Mouse (Mus musculus) MEL (cell line): ENCODE measurements around the gene Hemk1. TPM values are rescaled to one million over a fixed set of nuclear protein-coding genes. Genes with fewer than 3 reads are reported as not detected.

Experiments used
- DNase-seq: peaks from one replicate; pipeline ENCODE4 v3.0.0; 2011; ENCODE audit warnings: low read depth, low spot score
- H3K27ac ChIP-seq: 2 replicates; pipeline ENCODE4 v1.5.1; 2012; ENCODE audit warnings: low read depth, mild to moderate bottlenecking, control low read depth, low read length, moderate library complexity; ENCODE audit not compliant: control insufficient read depth
- H3K27me3 ChIP-seq, 2 experiments: fragments of 150-350 bp in 1 of 2; sonication (generic) in 1 of 2; 2 replicates each; pipeline ENCODE4 v1.6.1; 2012; ENCODE audit warnings: low read length in 2 of 2, mild to moderate bottlenecking in 2 of 2, improper control_type of control experiment in 1 of 2, moderate library complexity in 1 of 2; ENCODE audit not compliant: insufficient read depth in 2 of 2, control insufficient read depth in 1 of 2
- H3K36me3 ChIP-seq, 2 experiments: 2 replicates each; pipeline ENCODE4 v1.6.1; 2012 to 2014; ENCODE audit warnings: low read length in 2 of 2, improper control_type of control experiment in 1 of 2, inconsistent platforms in 1 of 2, mild to moderate bottlenecking in 1 of 2; ENCODE audit not compliant: insufficient read depth in 2 of 2, control insufficient read depth in 1 of 2
- H3K4me1 ChIP-seq, 2 experiments: fragments of 150-350 bp in 1 of 2; sonication (generic) in 1 of 2; 2 replicates each; pipeline ENCODE4 v1.6.1; 2012; ENCODE audit warnings: low read length in 2 of 2, improper control_type of control experiment in 1 of 2, mild to moderate bottlenecking in 1 of 2; ENCODE audit not compliant: insufficient read depth in 2 of 2, control insufficient read depth in 1 of 2
- H3K4me3 ChIP-seq, 2 experiments: fragments of 150-350 bp in 1 of 2; sonication (generic) in 1 of 2; 2 replicates each; pipeline ENCODE4 v1.5.1; 2012; ENCODE audit warnings: low read depth in 2 of 2, low read length in 2 of 2, mild to moderate bottlenecking in 2 of 2, moderate library complexity in 2 of 2, control low read depth in 1 of 2, improper control_type of control experiment in 1 of 2; ENCODE audit not compliant: control insufficient read depth in 1 of 2, insufficient read depth in 1 of 2
- H3K79me2 ChIP-seq: 2 replicates; pipeline ENCODE4 v1.6.1; 2012; ENCODE audit warnings: mild to moderate bottlenecking, low read length, moderate library complexity; ENCODE audit not compliant: control insufficient read depth, poor library complexity, insufficient read depth
- H3K9ac ChIP-seq: 2 replicates; pipeline ENCODE4 v1.6.1; 2012; ENCODE audit warnings: low read depth, mild to moderate bottlenecking, control low read depth, low read length, moderate library complexity; ENCODE audit not compliant: control insufficient read depth, poor library complexity, severe bottlenecking
- H3K9me3 ChIP-seq: fragments of 150-350 bp; sonication (generic); replicated peaks from 2 replicates; pipeline ENCODE4 v1.6.1; 2012; ENCODE audit warnings: mild to moderate bottlenecking, low read length, improper control_type of control experiment, moderate library complexity; ENCODE audit not compliant: insufficient read depth
- BHLHE40 ChIP-seq: IDR thresholded peaks from 2 replicates; pipeline ENCODE4 v1.6.1; 2012; ENCODE audit warnings: low read depth, mild to moderate bottlenecking, inconsistent platforms, low read length, improper control_type of control experiment, borderline replicate concordance
- CHD1 ChIP-seq: IDR thresholded peaks from 2 replicates; pipeline ENCODE4 v1.6.1; 2012; ENCODE audit warnings: low read depth, mild to moderate bottlenecking, inconsistent platforms, low read length, improper control_type of control experiment
- E2F4 ChIP-seq: IDR thresholded peaks from 2 replicates; pipeline ENCODE4 v1.6.1; 2011; ENCODE audit warnings: low read depth, low read length, improper control_type of control experiment, borderline replicate concordance
- ELF1 ChIP-seq: IDR thresholded peaks from 2 replicates; pipeline ENCODE4 v1.6.1; 2014; ENCODE audit warnings: low read depth, mild to moderate bottlenecking, inconsistent platforms, low read length, improper control_type of control experiment, moderate library complexity
- ETS1 ChIP-seq: IDR thresholded peaks from 2 replicates; pipeline ENCODE4 v1.6.1; 2012; ENCODE audit warnings: low read depth, mild to moderate bottlenecking, inconsistent platforms, low read length, improper control_type of control experiment, moderate library complexity
- HCFC1 ChIP-seq: IDR thresholded peaks from 2 replicates; pipeline ENCODE4 v1.6.1; 2012; ENCODE audit warnings: low read depth, mild to moderate bottlenecking, inconsistent platforms, low read length, improper control_type of control experiment, moderate library complexity
- JUND ChIP-seq: IDR thresholded peaks from 2 replicates; pipeline ENCODE4 v1.6.1; 2011; ENCODE audit warnings: low read depth, mild to moderate bottlenecking, improper control_type of control experiment, low read length
- KAT2A ChIP-seq: conservative IDR thresholded peaks from 2 replicates; pipeline ENCODE4 v1.6.1; 2012; ENCODE audit warnings: low read depth, low read length, improper control_type of control experiment, inconsistent platforms
- MAFK ChIP-seq: IDR thresholded peaks from 2 replicates; pipeline ENCODE4 v1.6.1; 2011; ENCODE audit warnings: low read depth, mild to moderate bottlenecking, low read length, improper control_type of control experiment, borderline replicate concordance
- MEF2A ChIP-seq: IDR thresholded peaks from 2 replicates; pipeline ENCODE4 v1.6.1; 2014; ENCODE audit warnings: low read depth, mild to moderate bottlenecking, inconsistent platforms, low read length, improper control_type of control experiment; ENCODE audit not compliant: poor library complexity, insufficient replicate concordance, severe bottlenecking; ENCODE audit errors: extremely low read depth
- NELFE ChIP-seq: IDR thresholded peaks from 2 replicates; pipeline ENCODE4 v1.6.1; 2011; ENCODE audit warnings: low read depth, low read length, improper control_type of control experiment
- POLR2AphosphoS2 ChIP-seq: IDR thresholded peaks from 2 replicates; pipeline ENCODE4 v1.6.1; 2011; ENCODE audit warnings: low read length, improper control_type of control experiment
- POLR2AphosphoS5 ChIP-seq: IDR thresholded peaks from 2 replicates; pipeline ENCODE4 v1.6.1; 2012; ENCODE audit warnings: low read depth, borderline replicate concordance, mild to moderate bottlenecking, inconsistent platforms, low read length, moderate library complexity, mixed read lengths
- RAD21 ChIP-seq: IDR thresholded peaks from 2 replicates; pipeline ENCODE4 v1.6.1; 2011; ENCODE audit warnings: mild to moderate bottlenecking, low read depth, low read length, improper control_type of control experiment
- RCOR1 ChIP-seq: IDR thresholded peaks from 2 replicates; pipeline ENCODE4 v1.6.1; 2012; ENCODE audit warnings: low read depth, mild to moderate bottlenecking, inconsistent platforms, low read length, improper control_type of control experiment
- SIN3A ChIP-seq: IDR thresholded peaks from 2 replicates; pipeline ENCODE4 v1.6.1; 2012; ENCODE audit warnings: low read length, improper control_type of control experiment, inconsistent platforms
- SMC3 ChIP-seq: IDR thresholded peaks from 2 replicates; pipeline ENCODE4 v1.6.1; 2011; ENCODE audit warnings: low read depth, low read length, improper control_type of control experiment
- TAL1 ChIP-seq: IDR thresholded peaks from 2 replicates; pipeline ENCODE4 v1.6.1; 2012; ENCODE audit warnings: mild to moderate bottlenecking, inconsistent platforms, low read length, moderate library complexity, mixed read lengths
- TCF12 ChIP-seq: IDR thresholded peaks from 2 replicates; pipeline ENCODE4 v1.6.1; 2014; ENCODE audit warnings: low read depth, mild to moderate bottlenecking, inconsistent platforms, low read length, improper control_type of control experiment, moderate library complexity
- UBTF ChIP-seq: IDR thresholded peaks from 2 replicates; pipeline ENCODE4 v1.6.1; 2012; ENCODE audit warnings: low read depth, mild to moderate bottlenecking, inconsistent platforms, low read length, improper control_type of control experiment, moderate library complexity, borderline replicate concordance; ENCODE audit not compliant: insufficient read depth
- USF1 ChIP-seq: IDR thresholded peaks from 2 replicates; pipeline ENCODE4 v1.6.1; 2014; ENCODE audit warnings: low read depth, mild to moderate bottlenecking, inconsistent platforms, low read length, improper control_type of control experiment, moderate library complexity
- USF2 ChIP-seq, 2 experiments: IDR thresholded peaks; 2 replicates each; pipeline ENCODE4 v1.6.1; 2011 to 2012; ENCODE audit warnings: improper control_type of control experiment in 2 of 2, low read length in 2 of 2, borderline replicate concordance in 1 of 2, inconsistent platforms in 1 of 2, low read depth in 1 of 2, mild to moderate bottlenecking in 1 of 2; ENCODE audit not compliant: insufficient read depth in 1 of 2
- ZC3H11A ChIP-seq: IDR thresholded peaks from 2 replicates; pipeline ENCODE4 v1.6.1; 2012; ENCODE audit warnings: low read depth, mild to moderate bottlenecking, inconsistent platforms, low read length, improper control_type of control experiment
- ZNF384 ChIP-seq: IDR thresholded peaks from 2 replicates; pipeline ENCODE4 v1.6.1; 2012; ENCODE audit warnings: low read depth, mild to moderate bottlenecking, inconsistent platforms, low read length, improper control_type of control experiment
- polyA plus RNA-seq, 2 experiments: library from polyadenylated mRNA; stranded (reverse) in 1 of 2; unstranded in 1 of 2; fragments of >175 nt in 1 of 2; fragments of >200 nt in 1 of 2; gene quantifications; 2 replicates each; pipeline versions ENCODE4 v1.2.1 to v1.2.4; 2012; ENCODE audit warnings: low replicate concordance in 2 of 2, low read depth in 1 of 2; ENCODE audit not compliant: insufficient read length in 2 of 2, insufficient read depth in 1 of 2, missing spikeins in 1 of 2
- total RNA-seq: library from RNA; depleted of rRNA; stranded (reverse); fragments of 300-350 nt; gene quantifications from 2 replicates; pipeline ENCODE4 v1.2.3, GENCODE M21; 2012

The Hemk1 gene
- total and polyA plus RNA-seq, 3 experiments, result 7.5 to 11.8 TPM; not detected in 1

DNA sequence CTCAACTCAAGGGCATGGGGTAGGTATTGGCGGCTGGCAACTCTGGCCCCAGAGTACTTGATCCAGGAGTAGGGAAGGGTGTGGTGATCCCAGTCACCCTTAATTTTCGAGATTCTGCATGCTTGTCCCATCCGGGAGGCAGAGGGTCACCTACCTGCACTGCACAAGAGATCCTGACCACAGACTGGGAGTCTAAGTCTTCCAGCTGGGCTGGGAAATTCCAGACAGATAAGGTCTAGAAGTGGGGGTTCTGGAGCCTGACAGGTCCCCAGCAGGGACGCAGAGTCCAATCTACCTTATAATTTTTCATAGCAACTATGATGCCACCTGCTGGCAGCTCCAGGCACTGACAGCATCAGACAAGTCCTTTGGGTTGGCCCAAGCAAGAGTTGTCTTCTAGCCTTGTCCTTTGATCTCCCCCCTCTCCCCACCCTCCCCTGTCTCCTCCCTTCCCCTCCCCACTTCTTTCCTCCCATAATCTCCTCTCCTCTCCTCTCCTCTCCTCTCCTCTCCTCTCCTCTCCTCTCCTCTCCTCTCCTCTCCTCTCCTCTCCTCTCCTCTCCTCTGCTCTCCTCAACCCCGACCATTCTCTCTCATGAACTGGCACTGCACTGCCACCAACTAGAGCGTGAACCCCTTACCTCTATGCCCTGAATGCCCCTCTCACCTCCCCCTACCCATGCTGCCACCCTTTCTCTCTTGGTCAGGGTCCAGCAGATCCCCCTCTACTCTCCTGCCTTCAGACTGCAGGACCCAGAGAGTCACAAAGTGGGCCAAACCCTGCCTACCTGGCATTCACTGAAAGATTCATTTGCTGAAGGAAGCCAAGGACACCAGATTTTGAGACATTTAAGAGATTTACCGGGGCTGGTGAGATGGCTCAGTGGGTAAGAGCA lies 18.0 kb upstream of the Hemk1 start (continued):
- no peak for TF ChIP-seq KAT2A
- TF ChIP-seq POLR2AphosphoS5, result no peak
- no peak for TF ChIP-seq CHD1
- no peak for TF ChIP-seq TCF12
- TF ChIP-seq ZC3H11A, result peak; percentile 73

- Histone ChIP-seq H3K9ac (no peak overlapping the region), H3K9me3 (no peaks in the 10 kb centered on the region), H3K4me3 (no peak overlapping the region), H3K4me1 (no peaks in the 10 kb centered on the region), H3K79me2 (no peaks in the 10 kb centered on the region), H3K27ac (no peak overlapping the region), H3K36me3 (no peaks in the 10 kb centered on the region), H3K27me3 (peaks cover 2 to 4% of the 10 kb centered on the region in 2 experiments; a peak in 3 of 4 replicates)
- TF ChIP-seq SIN3A (no peak), UBTF (no peak), NELFE (no peak), RCOR1 (no peak), KAT2A (no peak), HCFC1 (no peak), MEF2A (no peak), ZNF384 (no peak), TAL1 (no peak), E2F4 (no peak), USF2 (IDR thresholded peaks at IDR 0.05; ENCODE audit: borderline replicate concordance in 1 of 2, insufficient read depth in 1 of 2, low read depth in 1 of 2, low read length in 2 of 2) (no peak), MAFK (no peak)
- no peak for DNase-seq
Measured at GRCm38 (mm10) chr9:107354826-107355225, 16.7 kb upstream of the Hemk1 start.

GRCm38 (mm10) chr9:107349321-107349720 lies 11.2 kb upstream of the Hemk1 start:
- no peak for DNase-seq
- no peak overlapping the region for H3K27ac ChIP-seq
- peaks cover 0 to 10% of the 10 kb centered on the region in 2 experiments; a peak in 1 of 4 replicates for H3K4me1 ChIP-seq
- H3K79me2 ChIP-seq, result no peaks in the 10 kb centered on the region
- peaks cover 0 to 6% of the 10 kb centered on the region in 2 experiments; a peak in 2 of 4 replicates for H3K36me3 ChIP-seq
- no peaks in the 10 kb centered on the region for H3K9me3 ChIP-seq
- no peak for TF ChIP-seq TAL1
- TF ChIP-seq POLR2AphosphoS2, result no peak
- no peak for TF ChIP-seq MAFK
- no peak for TF ChIP-seq JUND
- no peak for TF ChIP-seq ETS1
- TF ChIP-seq ELF1, result no peak
- no peak for TF ChIP-seq BHLHE40
- no peak for TF ChIP-seq SMC3
- no peak for TF ChIP-seq RAD21
- TF ChIP-seq USF2 (IDR thresholded peaks at IDR 0.05; ENCODE audit: borderline replicate concordance in 1 of 2, insufficient read depth in 1 of 2, low read depth in 1 of 2, low read length in 2 of 2), result no peak
- TF ChIP-seq SIN3A, result no peak
- TF ChIP-seq MEF2A, result no peak
- no peak for TF ChIP-seq CHD1
- TF ChIP-seq USF1, result no peak
- TF ChIP-seq, all 39 proteins: peak for 0
- peaks cover under 1 to 2% of the 10 kb centered on the region in 2 experiments; a peak in 3 of 4 replicates for H3K27me3 ChIP-seq
- no peak overlapping the region for H3K4me3 ChIP-seq
- no peak overlapping the region for H3K9ac ChIP-seq
